Mouse (Mus musculus) liver, embryonic 14.5 days (tissue): ENCODE data around the gene Lrch3. TPM values are rescaled to one million over a fixed set of nuclear protein-coding genes. Genes with fewer than 3 reads are reported as not detected.
A peak's percentile ranks its signal among the peaks of the same experiment; 100 is the strongest.

ENCODE experiments used
- ATAC-seq: fragments of 200-750 bp; cut with Nextera tagmentation; 2 replicates; pipeline ENCODE4 v1.8.0; 2017; ENCODE audit warnings: moderate number of reproducible peaks, mild to moderate bottlenecking, moderate library complexity; ENCODE audit not compliant: insufficient read depth
- DNase-seq, 3 experiments: peaks; one replicate each; pipeline ENCODE4 v3.0.0-alpha.2; 2012 to 2013; ENCODE audit warnings: low read depth in 3 of 3, low spot score in 3 of 3
- H3K27ac ChIP-seq: fragments of 300-500 bp; sonication (generic); 2 replicates; pipeline ENCODE4 v1.5.1; 2014; ENCODE audit warnings: moderate library complexity, mild to moderate bottlenecking, control low read depth, inconsistent platforms
- H3K27me3 ChIP-seq: fragments of 300-500 bp; sonication (generic); 2 replicates; pipeline ENCODE4 v1.6.1; 2014; ENCODE audit warnings: mild to moderate bottlenecking, low read length, moderate library complexity; ENCODE audit not compliant: control insufficient read depth, insufficient read depth
- H3K36me3 ChIP-seq: fragments of 300-500 bp; sonication (generic); replicated peaks from 2 replicates; pipeline ENCODE4 v1.6.1; 2014; ENCODE audit warnings: low read depth; ENCODE audit not compliant: control insufficient read depth, insufficient read depth
- H3K4me1 ChIP-seq, 2 experiments: fragments of 200-500 bp in 1 of 2; fragments of 300-500 bp in 1 of 2; sonication (generic) in 1 of 2; replicated peaks; 2 replicates each; pipeline ENCODE4 v1.6.1; 2012 to 2014; ENCODE audit warnings: antibody characterized with exemption in 1 of 2, inconsistent platforms in 1 of 2, low read length in 1 of 2; ENCODE audit not compliant: control insufficient read depth in 2 of 2, insufficient read depth in 2 of 2
- H3K4me2 ChIP-seq: fragments of 300-500 bp; sonication (generic); 2 replicates; pipeline ENCODE4 v1.6.1; 2014; ENCODE audit warnings: low read depth, mild to moderate bottlenecking, control low read depth, moderate library complexity
- H3K4me3 ChIP-seq, 2 experiments: fragments of 200-500 bp in 1 of 2; fragments of 300-500 bp in 1 of 2; sonication (generic) in 1 of 2; 2 replicates each; pipeline ENCODE4 v1.5.1; 2012 to 2014; ENCODE audit warnings: low read depth in 2 of 2, low read length in 2 of 2, mild to moderate bottlenecking in 2 of 2, control low read depth in 1 of 2, inconsistent platforms in 1 of 2, moderate library complexity in 1 of 2; ENCODE audit not compliant: insufficient read depth in 1 of 2
- H3K9ac ChIP-seq: fragments of 300-500 bp; sonication (generic); replicated peaks from 2 replicates; pipeline ENCODE4 v1.6.1; 2014; ENCODE audit warnings: mild to moderate bottlenecking, control low read depth, moderate library complexity
- H3K9me3 ChIP-seq: fragments of 300-500 bp; sonication (generic); 2 replicates; pipeline ENCODE4 v1.6.1; 2016; ENCODE audit warnings: low read length, mixed read lengths; ENCODE audit not compliant: control insufficient read depth
- CTCF ChIP-seq: IDR thresholded peaks from 2 replicates; pipeline ENCODE4 v1.5.1; 2016; ENCODE audit warnings: antibody characterized with exemption, low read depth, control low read depth
- EP300 ChIP-seq: IDR thresholded peaks from 2 replicates; pipeline ENCODE4 v1.6.1; 2016; ENCODE audit warnings: antibody characterized with exemption, low read depth
- WGBS: fragments of 180-500 bp; shearing (Covaris S2); extraction: QIAGEN DNeasy Blood & Tissue Kit; methylation state at CpG from one replicate; pipeline ENCODE4 v1.1.7; 2014; ENCODE audit not compliant: insufficient replicate concordance; 5-methylcytosine and 5-hydroxymethylcytosine counted together
- polyA plus RNA-seq, 2 experiments: library from polyadenylated mRNA; depleted of rRNA in 1 of 2; stranded (reverse) in 1 of 2; unstranded in 1 of 2; fragments of >200 nt; fragmentation: Nextera tagmentation in 1 of 2; extraction: Ambion mirVana in 1 of 2; gene quantifications; 2 replicates each; pipeline versions ENCODE4 v1.2.1 to v1.2.3; 2012 to 2014

The Lrch3 gene
- polyA plus RNA-seq, 2 experiments, result 3.9 to 6.3 TPM

DNA sequence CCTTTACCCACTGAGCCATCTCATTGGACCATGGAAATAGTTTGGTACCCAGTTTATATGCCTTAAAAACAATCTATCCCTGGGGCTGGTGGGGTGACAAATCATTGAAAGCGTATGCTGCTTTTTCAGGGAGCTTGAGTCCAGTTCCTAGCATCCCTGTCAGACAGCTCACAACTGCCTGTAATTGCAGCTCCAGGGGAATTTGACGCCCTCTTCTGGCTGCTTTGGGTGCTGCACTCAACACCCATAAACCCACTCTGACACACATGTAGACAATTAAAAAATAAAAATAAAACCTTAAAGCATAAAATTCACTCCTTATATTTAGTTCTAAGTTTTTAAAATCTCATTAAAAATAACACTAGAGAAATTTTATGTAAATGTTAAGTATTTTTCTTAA lies 37.2 kb downstream of the Lrch3 start:
- no peaks in the 10 kb centered on the region for H3K4me1 ChIP-seq

DNA sequence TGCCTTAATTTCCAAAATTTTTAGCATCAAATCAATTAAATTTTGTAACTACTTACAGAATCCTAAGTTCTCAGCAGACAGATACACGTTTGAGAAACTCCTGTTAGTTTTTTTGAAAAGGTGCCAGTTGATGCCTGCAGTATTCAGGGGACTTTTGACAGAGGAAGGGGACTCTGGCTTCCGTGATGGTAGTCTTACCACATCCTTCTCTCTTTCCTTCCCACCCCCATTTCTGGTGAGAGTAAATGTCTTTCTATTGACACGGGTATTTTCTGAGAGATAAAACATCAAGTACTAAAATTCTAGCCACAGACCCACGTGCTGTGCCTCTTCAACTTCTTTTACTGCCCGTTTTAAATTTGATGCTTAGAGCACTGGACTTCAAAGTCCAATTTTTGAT lies 39.9 kb downstream of the Lrch3 start:
- ATAC-seq (no peak), DNase-seq (no peak)
- no peak overlapping the region for H3K9ac ChIP-seq
- H3K4me2 ChIP-seq, result no peak overlapping the region
- no peaks in the 10 kb centered on the region for H3K4me1 ChIP-seq
- peaks cover 4% of the 10 kb centered on the region for H3K36me3 ChIP-seq
- H3K27ac ChIP-seq, result no peak overlapping the region
- TF ChIP-seq CTCF, result no peak
- no peak for TF ChIP-seq EP300
- 20% methylated on average over 5 of the region's 5 CpGs for WGBS
- no peaks in the 10 kb centered on the region for H3K27me3 ChIP-seq
- H3K4me3 ChIP-seq, result no peak overlapping the region
- H3K9me3 ChIP-seq, result no peaks in the 10 kb centered on the region

More for the DNA sequence above, 37.2 kb downstream of the Lrch3 start:
- no peak for DNase-seq
- TF ChIP-seq EP300, result no peak
- TF ChIP-seq CTCF, result peak; percentile 68
- H3K27ac ChIP-seq, result no peak overlapping the region
- no peak overlapping the region for H3K9ac ChIP-seq
- peaks cover 4% of the 10 kb centered on the region for H3K36me3 ChIP-seq
- 73% methylated on average over 2 of the region's 2 CpGs for WGBS
- H3K9me3 ChIP-seq, result no peaks in the 10 kb centered on the region
- no peaks in the 10 kb centered on the region for H3K27me3 ChIP-seq
- H3K4me3 ChIP-seq, result no peak overlapping the region
- ATAC-seq, result no peak
- no peak overlapping the region for H3K4me2 ChIP-seq

DNA sequence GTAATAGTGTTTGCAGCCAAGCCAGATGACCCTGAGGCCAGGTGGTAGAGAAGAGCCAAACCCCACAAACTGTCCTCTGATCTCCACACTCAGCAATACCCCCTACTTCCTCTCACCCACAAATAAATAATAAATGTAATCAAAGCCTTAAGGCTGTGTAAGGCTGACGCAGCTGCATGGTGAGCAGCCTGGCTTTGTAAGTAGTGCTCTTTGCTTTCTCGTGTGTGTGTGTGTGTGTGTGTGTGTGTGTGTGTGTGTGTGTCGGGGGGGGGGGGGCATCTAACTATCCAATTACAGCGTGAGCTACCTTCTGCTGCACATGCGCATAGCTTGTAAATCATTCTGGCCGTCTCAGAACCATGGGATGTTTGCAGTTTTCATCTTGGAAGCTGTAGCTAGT lies 40.4 kb downstream of the Lrch3 start:
- H3K4me1 ChIP-seq, result no peaks in the 10 kb centered on the region
- no peak overlapping the region for H3K4me3 ChIP-seq
- TF ChIP-seq CTCF, result no peak
- no peak for TF ChIP-seq EP300
- H3K27me3 ChIP-seq, result no peaks in the 10 kb centered on the region
- H3K9me3 ChIP-seq, result no peaks in the 10 kb centered on the region
- H3K9ac ChIP-seq, result no peak overlapping the region
- WGBS, result 65% methylated on average over 6 of the region's 6 CpGs
- DNase-seq, result no peak
- H3K36me3 ChIP-seq, result peaks cover 4% of the 10 kb centered on the region
- no peak overlapping the region for H3K4me2 ChIP-seq
- no peak overlapping the region for H3K27ac ChIP-seq
- ATAC-seq, result no peak

DNA sequence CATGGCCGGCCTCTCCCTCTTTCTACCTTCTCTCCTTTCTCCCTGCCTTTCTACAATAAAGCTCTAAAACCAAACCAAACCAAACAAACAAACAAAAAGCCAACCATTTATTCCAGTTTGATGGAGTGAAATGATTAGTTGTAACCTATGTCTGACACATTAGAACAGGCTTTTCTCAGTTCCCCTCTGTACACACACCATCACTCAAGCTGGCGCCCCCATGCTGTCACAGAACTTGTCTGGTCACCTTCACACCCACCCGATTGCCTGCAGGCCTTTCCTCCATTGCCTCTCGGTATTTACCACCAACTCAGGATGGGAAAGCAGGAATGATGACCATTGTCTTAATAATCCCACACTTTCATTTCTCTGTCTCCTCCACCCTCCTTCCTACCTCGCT lies 43.0 kb downstream of the Lrch3 start:
- no peak for DNase-seq
- Histone ChIP-seq H3K9ac (no peak overlapping the region), H3K9me3 (no peaks in the 10 kb centered on the region), H3K4me3 (no peak overlapping the region), H3K27ac (no peak overlapping the region), H3K4me2 (no peak overlapping the region), H3K4me1 (no peaks in the 10 kb centered on the region), H3K27me3 (no peaks in the 10 kb centered on the region), H3K36me3 (peaks cover 9% of the 10 kb centered on the region)
- TF ChIP-seq CTCF (no peak), EP300 (no peak)
- 75% methylated on average over 5 of the region's 5 CpGs for WGBS
- ATAC-seq, result no peak

DNA sequence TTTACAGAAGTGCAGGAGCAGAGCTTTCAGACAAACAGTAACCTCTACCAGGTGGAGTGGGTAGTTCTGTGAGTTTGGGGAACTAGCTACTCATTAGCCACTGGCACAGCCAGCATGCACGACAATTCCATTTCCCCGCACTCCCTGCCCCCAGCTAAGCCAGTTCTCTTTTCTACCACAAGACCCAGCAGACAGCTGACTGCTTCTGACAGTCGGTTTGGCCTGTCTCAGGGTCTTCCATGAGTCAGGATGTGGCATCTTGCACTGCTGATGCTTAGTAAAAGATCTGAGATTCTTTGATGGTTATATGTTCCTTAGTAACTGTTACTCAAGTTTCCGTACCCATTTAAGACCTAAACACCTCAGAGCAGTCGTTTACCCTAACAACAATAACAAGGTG lies 58.6 kb downstream of the Lrch3 start:
- WGBS, result 44% methylated on average over 5 of the region's 5 CpGs
- H3K9ac ChIP-seq, result no peak overlapping the region
- no peaks in the 10 kb centered on the region for H3K27me3 ChIP-seq
- no peak overlapping the region for H3K4me3 ChIP-seq
- ATAC-seq, result no peak
- no peaks in the 10 kb centered on the region for H3K9me3 ChIP-seq
- peak in 2 of 3 experiments; percentile 3 for DNase-seq
- H3K27ac ChIP-seq, result no peak overlapping the region
- peaks cover 10% of the 10 kb centered on the region for H3K36me3 ChIP-seq
- no peak overlapping the region for H3K4me2 ChIP-seq
- TF ChIP-seq CTCF (no peak), EP300 (no peak)
- no peaks in the 10 kb centered on the region; a peak in 1 of 4 replicates for H3K4me1 ChIP-seq
